Mouse (Mus musculus): Measurements from ENCODE around the gene Smok2b. TPM values are rescaled to one million over a fixed set of nuclear protein-coding genes. Genes with fewer than 3 reads are reported as not detected.
A peak's percentile ranks its signal among the peaks of the same experiment; 100 is the strongest.
"Not testable (repeated sequence)": the region's sequence is repeated elsewhere in the genome, so short reads cannot be mapped to it uniquely, and the experiment has no call there.

The Smok2b gene
- polyA plus RNA-seq, 1 experiment from 2014 or later: not detected

DNA sequence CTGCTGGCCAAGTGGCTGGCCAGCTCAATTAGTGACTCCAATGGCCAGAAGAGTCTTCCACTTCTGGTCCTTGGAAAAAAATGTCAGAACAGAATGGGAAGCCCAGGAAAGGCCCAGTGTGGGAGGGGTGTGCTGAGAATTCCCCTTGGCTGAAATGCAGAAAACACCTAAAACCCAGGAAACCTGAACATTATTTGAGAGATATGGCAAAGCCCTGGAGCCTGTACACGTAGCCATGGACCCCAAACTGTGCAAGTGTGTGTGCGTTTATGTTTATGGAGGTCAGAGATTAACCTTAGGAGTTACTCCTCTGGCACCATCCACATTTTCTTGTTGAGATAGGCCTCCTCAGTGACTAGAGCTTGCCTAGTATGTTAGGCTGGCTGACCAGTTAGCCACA is 31.2 kb upstream of the Smok2b start:
- WGBS: 90% methylated on average over 2 of the region's 2 CpGs
- not testable (repeated sequence) for H3K27ac ChIP-seq (replicated peaks; ENCODE audit: low read depth, low read length); H3K4me2 ChIP-seq (ENCODE audit: low read length); H3K9ac ChIP-seq (replicated peaks; ENCODE audit: low read length); H3K4me1 ChIP-seq (ENCODE audit: control insufficient read depth, insufficient read depth, low read length); H3K4me3 ChIP-seq (replicated peaks; ENCODE audit: low read depth, low read length); H3K36me3 ChIP-seq (ENCODE audit: control insufficient read depth, insufficient read depth, low read length); DNase-seq; ATAC-seq (ENCODE audit: low FRiP score, low TSS enrichment); H3K27me3 ChIP-seq (ENCODE audit: control insufficient read depth, insufficient read depth, low read length)
- H3K9me3 ChIP-seq (ENCODE audit: control insufficient read depth, low read length): peaks cover 34% of the 10 kb centered on the region

GRCm38 (mm10) chr17:13199880-13200409 is 30.1 kb upstream of the Smok2b start:
- ATAC-seq (ENCODE audit: low FRiP score, low TSS enrichment): peak; percentile 48

GRCm38 (mm10) chr17:13201551-13201950 is 28.5 kb upstream of the Smok2b start:
- H3K9ac ChIP-seq (replicated peaks; ENCODE audit: low read length); H3K27me3 ChIP-seq (ENCODE audit: control insufficient read depth, insufficient read depth, low read length); H3K27ac ChIP-seq (replicated peaks; ENCODE audit: low read depth, low read length); H3K4me2 ChIP-seq (ENCODE audit: low read length); H3K4me3 ChIP-seq (replicated peaks; ENCODE audit: low read depth, low read length); H3K36me3 ChIP-seq (ENCODE audit: control insufficient read depth, insufficient read depth, low read length); DNase-seq; H3K4me1 ChIP-seq (ENCODE audit: control insufficient read depth, insufficient read depth, low read length); ATAC-seq (ENCODE audit: low FRiP score, low TSS enrichment): not testable (repeated sequence)
- peaks cover 22% of the 10 kb centered on the region for H3K9me3 ChIP-seq (ENCODE audit: control insufficient read depth, low read length)
- WGBS: 89% methylated on average over 4 of the region's 4 CpGs

More at GRCm38 (mm10) chr17:13199880-13200409, 30.1 kb upstream of the Smok2b start:
- peak; percentile 67 for DNase-seq
- not testable (repeated sequence) for H3K27ac ChIP-seq (replicated peaks; ENCODE audit: low read depth, low read length); H3K4me2 ChIP-seq (ENCODE audit: low read length); H3K27me3 ChIP-seq (ENCODE audit: control insufficient read depth, insufficient read depth, low read length); H3K9ac ChIP-seq (replicated peaks; ENCODE audit: low read length); H3K4me1 ChIP-seq (ENCODE audit: control insufficient read depth, insufficient read depth, low read length); H3K4me3 ChIP-seq (replicated peaks; ENCODE audit: low read depth, low read length); H3K36me3 ChIP-seq (ENCODE audit: control insufficient read depth, insufficient read depth, low read length)
- 76% methylated on average over 8 of the region's 9 CpGs for WGBS
- peaks cover 30% of the 10 kb centered on the region for H3K9me3 ChIP-seq (ENCODE audit: control insufficient read depth, low read length)

GRCm38 (mm10) chr17:13202453-13203107 is 27.5 kb upstream of the Smok2b start:
- H3K9ac ChIP-seq (replicated peaks; ENCODE audit: low read length); ATAC-seq (ENCODE audit: low FRiP score, low TSS enrichment); H3K27ac ChIP-seq (replicated peaks; ENCODE audit: low read depth, low read length); H3K4me1 ChIP-seq (ENCODE audit: control insufficient read depth, insufficient read depth, low read length); H3K4me3 ChIP-seq (replicated peaks; ENCODE audit: low read depth, low read length); H3K4me2 ChIP-seq (ENCODE audit: low read length); H3K27me3 ChIP-seq (ENCODE audit: control insufficient read depth, insufficient read depth, low read length); DNase-seq; H3K36me3 ChIP-seq (ENCODE audit: control insufficient read depth, insufficient read depth, low read length): not testable (repeated sequence)
- 82% methylated on average over 2 of the region's 3 CpGs for WGBS
- peaks cover 23% of the 10 kb centered on the region for H3K9me3 ChIP-seq (ENCODE audit: control insufficient read depth, low read length)

- not testable (repeated sequence) for H3K4me2 ChIP-seq (ENCODE audit: low read length); H3K36me3 ChIP-seq (ENCODE audit: control insufficient read depth, insufficient read depth, low read length); DNase-seq; H3K9ac ChIP-seq (replicated peaks; ENCODE audit: low read length); H3K27ac ChIP-seq (replicated peaks; ENCODE audit: low read depth, low read length); H3K4me1 ChIP-seq (ENCODE audit: control insufficient read depth, insufficient read depth, low read length); H3K27me3 ChIP-seq (ENCODE audit: control insufficient read depth, insufficient read depth, low read length); H3K4me3 ChIP-seq (replicated peaks; ENCODE audit: low read depth, low read length); ATAC-seq (ENCODE audit: low FRiP score, low TSS enrichment)
- peaks cover 33% of the 10 kb centered on the region for H3K9me3 ChIP-seq (ENCODE audit: control insufficient read depth, low read length)
- 82% methylated on average over 1 of the region's 1 CpGs for WGBS
Measured at GRCm38 (mm10) chr17:13205247-13205646, 24.8 kb upstream of the Smok2b start.

DNA sequence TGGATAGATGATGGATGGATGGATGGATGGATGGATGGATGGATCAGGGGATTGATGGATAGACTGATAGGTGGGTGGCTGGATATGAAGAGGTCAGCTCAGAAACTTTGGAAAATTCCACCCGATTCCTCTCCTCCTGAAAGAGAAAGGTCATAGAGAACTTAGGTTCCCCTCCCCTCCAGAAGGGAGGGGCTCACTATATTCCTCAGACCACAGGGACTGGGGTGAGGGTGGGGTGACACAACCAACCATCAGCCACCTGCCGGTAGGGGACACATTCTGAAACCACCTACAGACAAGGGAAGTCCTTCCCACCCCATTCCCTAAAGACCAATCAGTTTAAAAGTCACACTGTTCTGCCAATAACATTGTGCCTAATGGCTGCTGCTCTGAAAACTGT is 23.6 kb upstream of the Smok2b start:
- DNase-seq (no peak), ATAC-seq (ENCODE audit: low FRiP score, low TSS enrichment) (peak; percentile 28; the same call in 1 of the 2 replicates)
- Histone ChIP-seq H3K27ac (replicated peaks; ENCODE audit: low read depth, low read length) (no peak overlapping the region), H3K9me3 (ENCODE audit: control insufficient read depth, low read length) (peaks cover 28% of the 10 kb centered on the region), H3K4me2 (ENCODE audit: low read length) (no peak overlapping the region), H3K27me3 (ENCODE audit: control insufficient read depth, insufficient read depth, low read length) (no peaks in the 10 kb centered on the region), H3K4me3 (replicated peaks; ENCODE audit: low read depth, low read length) (no peak overlapping the region), H3K9ac (replicated peaks; ENCODE audit: low read length) (no peak overlapping the region), H3K4me1 (ENCODE audit: control insufficient read depth, insufficient read depth, low read length) (no peaks in the 10 kb centered on the region), H3K36me3 (ENCODE audit: control insufficient read depth, insufficient read depth, low read length) (no peaks in the 10 kb centered on the region)
- WGBS: 87% methylated on average over 2 of the region's 2 CpGs

DNA sequence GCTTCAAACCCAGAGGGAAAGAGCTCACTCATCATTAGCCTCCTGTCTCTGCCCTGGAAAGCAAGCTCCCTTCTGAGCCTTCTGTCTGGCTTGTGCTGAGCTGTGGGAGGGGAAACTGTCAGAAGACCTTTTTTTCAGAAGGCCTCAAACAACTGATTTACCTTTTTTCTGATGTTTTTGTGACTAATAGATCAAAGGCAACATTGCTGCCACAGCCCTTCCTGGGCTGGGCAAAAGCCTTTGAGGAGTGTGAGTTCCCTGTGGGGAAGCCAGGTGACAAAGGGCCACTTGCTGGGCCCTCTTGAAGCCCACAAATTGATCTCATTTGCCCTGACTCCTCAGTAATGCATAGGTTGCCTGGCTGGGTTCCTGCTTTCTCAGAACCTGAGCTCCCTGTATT is 21.6 kb upstream of the Smok2b start:
- ATAC-seq (ENCODE audit: low FRiP score, low TSS enrichment); H3K4me2 ChIP-seq (ENCODE audit: low read length); H3K27me3 ChIP-seq (ENCODE audit: control insufficient read depth, insufficient read depth, low read length); H3K27ac ChIP-seq (replicated peaks; ENCODE audit: low read depth, low read length); DNase-seq; H3K4me3 ChIP-seq (replicated peaks; ENCODE audit: low read depth, low read length); H3K4me1 ChIP-seq (ENCODE audit: control insufficient read depth, insufficient read depth, low read length); H3K36me3 ChIP-seq (ENCODE audit: control insufficient read depth, insufficient read depth, low read length); H3K9ac ChIP-seq (replicated peaks; ENCODE audit: low read length): not testable (repeated sequence)
- H3K9me3 ChIP-seq (ENCODE audit: control insufficient read depth, low read length): peaks cover 44% of the 10 kb centered on the region

DNA sequence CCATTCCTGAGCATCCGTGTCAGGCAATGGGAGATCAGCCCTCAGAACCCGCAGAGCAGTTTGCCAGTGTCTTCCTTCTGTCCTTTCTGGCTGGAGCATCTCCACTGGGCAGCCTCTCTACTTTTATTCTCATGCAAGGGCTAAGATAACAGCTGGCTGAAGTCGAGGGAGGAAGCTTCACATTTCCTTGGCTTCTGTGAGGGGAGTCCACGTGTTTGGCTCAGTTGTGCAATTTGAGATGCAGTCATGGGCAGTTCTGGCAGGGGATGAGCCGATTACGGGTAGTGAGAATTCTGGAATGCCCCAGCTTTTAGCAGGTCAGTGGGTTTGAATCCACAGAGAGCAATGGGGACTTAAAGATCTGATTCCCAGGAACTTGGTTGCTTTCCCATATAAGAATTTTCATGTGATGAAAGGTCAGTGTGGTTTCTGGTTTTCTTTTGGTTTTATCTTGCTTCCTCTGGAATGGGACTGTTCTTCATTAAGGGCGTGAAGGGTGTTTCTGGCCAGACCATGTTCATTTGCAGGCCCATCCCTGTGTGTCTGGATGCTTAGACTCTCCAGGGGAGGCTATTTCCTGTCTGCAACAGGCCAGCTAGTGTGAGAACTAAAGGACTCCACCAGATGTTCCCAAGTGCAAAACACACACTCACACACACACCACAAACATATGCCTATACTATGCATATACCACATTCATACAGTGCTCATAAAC is 17.8 kb upstream of the Smok2b start:
- 70% methylated on average over 7 of the region's 7 CpGs for WGBS
- Histone ChIP-seq H3K9ac (replicated peaks; ENCODE audit: low read length) (no peak overlapping the region), H3K36me3 (ENCODE audit: control insufficient read depth, insufficient read depth, low read length) (no peaks in the 10 kb centered on the region), H3K27me3 (ENCODE audit: control insufficient read depth, insufficient read depth, low read length) (no peaks in the 10 kb centered on the region), H3K4me3 (replicated peaks; ENCODE audit: low read depth, low read length) (no peak overlapping the region), H3K9me3 (ENCODE audit: control insufficient read depth, low read length) (peaks cover 75% of the 10 kb centered on the region), H3K27ac (replicated peaks; ENCODE audit: low read depth, low read length) (no peak overlapping the region), H3K4me1 (ENCODE audit: control insufficient read depth, insufficient read depth, low read length) (no peaks in the 10 kb centered on the region), H3K4me2 (ENCODE audit: low read length) (no peak overlapping the region)
- DNase-seq (no peak), ATAC-seq (ENCODE audit: low FRiP score, low TSS enrichment) (no peak)

- Histone ChIP-seq H3K4me3 (replicated peaks; ENCODE audit: low read depth, low read length) (no peak overlapping the region), H3K27me3 (ENCODE audit: control insufficient read depth, insufficient read depth, low read length) (no peaks in the 10 kb centered on the region), H3K27ac (replicated peaks; ENCODE audit: low read depth, low read length) (no peak overlapping the region), H3K9me3 (ENCODE audit: control insufficient read depth, low read length) (peaks cover 84% of the 10 kb centered on the region), H3K36me3 (ENCODE audit: control insufficient read depth, insufficient read depth, low read length) (no peaks in the 10 kb centered on the region), H3K4me1 (ENCODE audit: control insufficient read depth, insufficient read depth, low read length) (no peaks in the 10 kb centered on the region), H3K4me2 (ENCODE audit: low read length) (no peak overlapping the region), H3K9ac (replicated peaks; ENCODE audit: low read length) (no peak overlapping the region)
- 58% methylated on average over 4 of the region's 4 CpGs for WGBS
- ATAC-seq (ENCODE audit: low FRiP score, low TSS enrichment) (no peak), DNase-seq (no peak)
Measured at GRCm38 (mm10) chr17:13214169-13214568, 15.9 kb upstream of the Smok2b start.

All from midbrain, embryonic 14.5 days (tissue).